Mouse (Mus musculus): Measurements from ENCODE around the gene Ctnna2.

DNA sequence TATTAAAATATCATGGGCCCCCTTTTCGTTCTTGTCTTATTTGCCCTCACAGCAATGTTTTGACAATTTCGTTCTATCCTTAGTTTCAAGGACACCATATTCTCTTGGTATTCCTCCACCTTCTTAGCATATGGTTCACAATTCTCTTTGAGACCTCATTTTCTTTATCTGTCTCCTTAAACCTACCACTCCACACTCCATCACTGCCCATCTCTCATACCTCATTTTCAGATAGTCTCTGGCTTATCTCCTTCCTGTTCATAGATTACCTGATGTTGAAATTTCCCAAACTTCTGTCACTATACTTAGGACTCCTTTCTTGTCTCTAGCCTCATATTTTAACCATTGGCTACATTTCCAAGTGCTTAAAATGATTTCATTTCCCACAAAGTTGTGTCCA, 116.1 kb downstream of the Ctnna2 start:
- TF ChIP-seq GATA1 (IDR thresholded peaks at IDR 0.05; ENCODE audit: borderline replicate concordance, low read length) (no peak), FLI1 (IDR thresholded peaks at IDR 0.05; ENCODE audit: low read length) (no peak)
